Mouse (Mus musculus) lung, postnatal 0 days (tissue): ENCODE data around the gene Cadps. TPM values are rescaled to one million over a fixed set of nuclear protein-coding genes. Genes with fewer than 3 reads are reported as not detected.
"Not testable (repeated sequence)": the region's sequence is repeated elsewhere in the genome, so short reads cannot be mapped to it uniquely, and the experiment has no call there.

Experiments
- ATAC-seq: fragments of 200-750 bp; cut with Nextera tagmentation; 2 replicates; pipeline ENCODE4 v1.8.0; 2017; ENCODE audit warnings: moderate library complexity
- DNase-seq: peaks from one replicate; pipeline ENCODE4 v3.0.0-alpha.2; 2016; ENCODE audit warnings: low spot score
- H3K27ac ChIP-seq: fragments of 300-500 bp; sonication (generic); 2 replicates; pipeline ENCODE4 v1.5.1; 2014; ENCODE audit warnings: antibody characterized with exemption, mild to moderate bottlenecking, low read length, mixed read lengths
- H3K27me3 ChIP-seq: fragments of 300-500 bp; sonication (generic); replicated peaks from 2 replicates; pipeline ENCODE4 v1.6.1; 2014; ENCODE audit warnings: low read length, mixed read lengths; ENCODE audit not compliant: insufficient read depth
- H3K36me3 ChIP-seq: fragments of 300-500 bp; sonication (generic); 2 replicates; pipeline ENCODE4 v1.6.1; 2014; ENCODE audit warnings: low read length, mixed read lengths; ENCODE audit not compliant: insufficient read depth
- H3K4me1 ChIP-seq: fragments of 300-500 bp; sonication (generic); 2 replicates; pipeline ENCODE4 v1.6.1; 2014; ENCODE audit warnings: antibody characterized with exemption, low read depth, low read length, mixed read lengths; ENCODE audit not compliant: insufficient read depth
- H3K4me2 ChIP-seq: fragments of 300-500 bp; sonication (generic); replicated peaks from 2 replicates; pipeline ENCODE4 v1.6.1; 2014; ENCODE audit warnings: low read depth, mild to moderate bottlenecking, low read length, moderate library complexity, mixed read lengths
- H3K4me3 ChIP-seq: fragments of 300-500 bp; sonication (generic); 2 replicates; pipeline ENCODE4 v1.5.1; 2014; ENCODE audit warnings: low read depth, low read length
- H3K9ac ChIP-seq: fragments of 300-500 bp; sonication (generic); replicated peaks from 2 replicates; pipeline ENCODE4 v1.6.1; 2014; ENCODE audit warnings: low read depth, mild to moderate bottlenecking
- H3K9me3 ChIP-seq: fragments of 300-500 bp; sonication (generic); 2 replicates; pipeline ENCODE4 v1.6.1; 2016; ENCODE audit warnings: low read length, mixed read lengths
- CTCF ChIP-seq: IDR thresholded peaks from 2 replicates; pipeline ENCODE4 v1.5.1; 2016; ENCODE audit warnings: antibody characterized with exemption, mild to moderate bottlenecking
- EP300 ChIP-seq: IDR thresholded peaks from 2 replicates; pipeline ENCODE4 v1.6.1; 2016; ENCODE audit warnings: antibody characterized with exemption, mild to moderate bottlenecking, control low read depth
- WGBS: fragments of 180-500 bp; shearing (Covaris S2); extraction: QIAGEN DNeasy Blood & Tissue Kit; methylation state at CpG from one replicate; pipeline ENCODE4 v1.1.7; 2014; 5-methylcytosine and 5-hydroxymethylcytosine counted together
- polyA plus RNA-seq: library from polyadenylated mRNA; unstranded; fragments of >200 nt; fragmentation: Nextera tagmentation; extraction: Ambion mirVana; gene quantifications from 2 replicates; pipeline ENCODE4 v1.2.1, GENCODE M21; 2015

Gene Cadps
- polyA plus RNA-seq, 1 experiment from 2014 or later, result 0.16 TPM

- Histone ChIP-seq H3K36me3 (no peaks in the 10 kb centered on the region), H3K4me3 (no peak overlapping the region), H3K9me3 (no peaks in the 10 kb centered on the region), H3K27me3 (no peaks in the 10 kb centered on the region), H3K4me2 (no peak overlapping the region), H3K4me1 (no peaks in the 10 kb centered on the region), H3K9ac (no peak overlapping the region), H3K27ac (no peak overlapping the region)
- DNase-seq (no peak), ATAC-seq (no peak)
- 73% methylated on average over 5 of the region's 5 CpGs for WGBS
- no peak for TF ChIP-seq EP300
- TF ChIP-seq CTCF, result no peak
Observed at GRCm38 (mm10) chr14:12581657-12582056, 241.2 kb downstream of the Cadps start.

GRCm38 (mm10) chr14:12580786-12581185 is 242.1 kb downstream of the Cadps start:
- no peak for DNase-seq
- WGBS, result 17% methylated on average over 7 of the region's 7 CpGs
- Histone ChIP-seq H3K4me2 (no peak overlapping the region), H3K9me3 (no peaks in the 10 kb centered on the region), H3K27me3 (no peaks in the 10 kb centered on the region), H3K9ac (no peak overlapping the region), H3K4me3 (no peak overlapping the region), H3K27ac (no peak overlapping the region), H3K4me1 (no peaks in the 10 kb centered on the region), H3K36me3 (no peaks in the 10 kb centered on the region)
- TF ChIP-seq CTCF, result no peak
- no peak for TF ChIP-seq EP300
- ATAC-seq, result no peak

GRCm38 (mm10) chr14:12578156-12578555 is 244.7 kb downstream of the Cadps start:
- Histone ChIP-seq H3K9ac (no peak overlapping the region), H3K4me2 (no peak overlapping the region), H3K4me3 (no peak overlapping the region), H3K36me3 (no peaks in the 10 kb centered on the region), H3K4me1 (no peaks in the 10 kb centered on the region), H3K9me3 (no peaks in the 10 kb centered on the region), H3K27me3 (no peaks in the 10 kb centered on the region), H3K27ac (no peak overlapping the region)
- DNase-seq (no peak), ATAC-seq (no peak)
- 81% methylated on average over 1 of the region's 1 CpGs for WGBS
- TF ChIP-seq EP300, result no peak
- no peak for TF ChIP-seq CTCF

- Histone ChIP-seq H3K36me3 (no peaks in the 10 kb centered on the region), H3K27ac (no peak overlapping the region), H3K27me3 (no peaks in the 10 kb centered on the region), H3K4me3 (no peak overlapping the region), H3K9me3 (no peaks in the 10 kb centered on the region), H3K4me1 (no peaks in the 10 kb centered on the region), H3K4me2 (no peak overlapping the region), H3K9ac (no peak overlapping the region)
- ATAC-seq (no peak), DNase-seq (no peak)
- 58% methylated on average over 2 of the region's 2 CpGs for WGBS
- TF ChIP-seq EP300, result no peak
- TF ChIP-seq CTCF, result no peak
Observed at GRCm38 (mm10) chr14:12577475-12578140, 245.3 kb downstream of the Cadps start.

- no peaks in the 10 kb centered on the region for H3K4me1 ChIP-seq
- H3K9me3 ChIP-seq, result no peaks in the 10 kb centered on the region
- ATAC-seq, result no peak
- no peak overlapping the region for H3K9ac ChIP-seq
- H3K4me3 ChIP-seq, result no peak overlapping the region
- TF ChIP-seq CTCF (peak; percentile 78), EP300 (no peak)
- DNase-seq, result peak; percentile 24
- H3K27me3 ChIP-seq, result no peaks in the 10 kb centered on the region
- 14% methylated on average over 3 of the region's 3 CpGs for whole genome bisulfite sequencing
- no peak overlapping the region for H3K27ac ChIP-seq
- no peak overlapping the region for H3K4me2 ChIP-seq
- no peaks in the 10 kb centered on the region for H3K36me3 ChIP-seq
Observed at GRCm38 (mm10) chr14:12575105-12575504, 247.8 kb downstream of the Cadps start.

GRCm38 (mm10) chr14:12574336-12574735 is 248.5 kb downstream of the Cadps start:
- TF ChIP-seq EP300 (no peak), CTCF (no peak)
- WGBS, result 78% methylated on average over 4 of the region's 4 CpGs
- no peak overlapping the region for H3K4me2 ChIP-seq
- H3K27me3 ChIP-seq, result no peaks in the 10 kb centered on the region
- no peak overlapping the region for H3K27ac ChIP-seq
- H3K9ac ChIP-seq, result no peak overlapping the region
- ATAC-seq (no peak), DNase-seq (no peak)
- no peaks in the 10 kb centered on the region for H3K9me3 ChIP-seq
- H3K4me3 ChIP-seq, result no peak overlapping the region
- H3K4me1 ChIP-seq, result no peaks in the 10 kb centered on the region
- H3K36me3 ChIP-seq, result no peaks in the 10 kb centered on the region

GRCm38 (mm10) chr14:12561730-12562129 is 261.1 kb downstream of the Cadps start:
- not testable (repeated sequence) for H3K36me3 ChIP-seq, ATAC-seq, H3K4me1 ChIP-seq, H3K9ac ChIP-seq, H3K9me3 ChIP-seq, H3K4me3 ChIP-seq, H3K27me3 ChIP-seq, H3K4me2 ChIP-seq, H3K27ac ChIP-seq, DNase-seq
